Mouse (Mus musculus) olfactory bulb, adult 2 months (tissue): ENCODE results near the gene Cnot6.

Experiments used
- CTCF ChIP-seq: fragments of 200-500 bp; IDR thresholded peaks from 2 replicates; pipeline ENCODE4 v1.5.1; 2012; ENCODE audit warnings: low read depth, mild to moderate bottlenecking, low read length, moderate library complexity; ENCODE audit not compliant: insufficient read depth
- POLR2A ChIP-seq: fragments of 200-500 bp; IDR thresholded peaks from 2 replicates; pipeline ENCODE4 v1.6.1; 2012; ENCODE audit warnings: mild to moderate bottlenecking, low read depth, low read length, moderate library complexity; ENCODE audit not compliant: insufficient read depth

- no peak for TF ChIP-seq CTCF
- TF ChIP-seq POLR2A, result no peak
Observed at GRCm38 (mm10) chr11:49652401-49653078, 60.0 kb downstream of the Cnot6 start.
